Mouse (Mus musculus): ENCODE results near the gene Pde6g. TPM values are rescaled to one million over a fixed set of nuclear protein-coding genes. Genes with fewer than 3 reads are reported as not detected.
A peak's percentile ranks its signal among the peaks of the same experiment; 100 is the strongest.

Pde6g gene
- polyA plus RNA-seq, 1 experiment, result 1.5 TPM

GRCm38 (mm10) chr11:120497436-120497835 lies 44.1 kb upstream of the Pde6g start:
- H3K4me3 ChIP-seq (ENCODE audit: control insufficient read depth, low read depth, low read length), result no peak overlapping the region
- H3K27ac ChIP-seq (ENCODE audit: control insufficient read depth, insufficient read depth, low read depth, low read length), result no peak overlapping the region; the same call in 1 of the 2 replicates
- TF ChIP-seq CTCF (IDR thresholded peaks at IDR 0.05; ENCODE audit: control insufficient read depth, insufficient read depth, insufficient replicate concordance, low read depth, low read length), result no peak
- no peak for TF ChIP-seq POLR2A (IDR thresholded peaks at IDR 0.05; ENCODE audit: control insufficient read depth, low read depth, low read length)
- no peaks in the 10 kb centered on the region for H3K27me3 ChIP-seq (ENCODE audit: control insufficient read depth, insufficient read depth, low read length)
- no peaks in the 10 kb centered on the region; the same call in 1 of the 2 replicates for H3K36me3 ChIP-seq (ENCODE audit: control insufficient read depth, insufficient read depth, low read length)
- H3K4me1 ChIP-seq (ENCODE audit: control insufficient read depth, insufficient read depth, low read length), result peaks cover under 1% of the 10 kb centered on the region; the same call in 1 of the 2 replicates

DNA sequence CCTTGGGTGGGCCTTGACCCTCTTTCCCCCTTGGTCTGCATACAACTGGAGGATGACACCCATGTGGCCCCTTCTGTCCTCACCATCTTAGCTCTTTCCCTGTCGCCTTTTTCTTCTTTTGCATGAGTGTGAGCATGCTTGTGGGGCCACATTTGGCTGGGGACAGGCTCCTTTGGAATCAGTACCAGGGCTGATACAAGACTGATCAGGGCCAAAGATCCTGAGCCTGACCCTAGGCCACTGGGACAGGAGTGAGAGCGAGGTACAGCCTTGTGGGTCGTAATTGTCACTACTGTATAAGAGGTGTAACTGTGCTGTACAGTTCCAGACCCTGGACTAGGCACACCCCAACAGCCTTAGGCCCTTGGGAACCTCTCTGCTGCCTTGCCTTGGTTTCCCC lies 40.6 kb upstream of the Pde6g start:
- TF ChIP-seq CTCF (IDR thresholded peaks at IDR 0.05; ENCODE audit: control insufficient read depth, insufficient read depth, insufficient replicate concordance, low read depth, low read length), result no peak
- no peak for TF ChIP-seq POLR2A (IDR thresholded peaks at IDR 0.05; ENCODE audit: control insufficient read depth, low read depth, low read length)
- Histone ChIP-seq H3K4me3 (ENCODE audit: control insufficient read depth, low read depth, low read length) (no peak overlapping the region), H3K27me3 (ENCODE audit: control insufficient read depth, insufficient read depth, low read length) (no peaks in the 10 kb centered on the region), H3K27ac (ENCODE audit: control insufficient read depth, insufficient read depth, low read depth, low read length) (no peak overlapping the region), H3K4me1 (ENCODE audit: control insufficient read depth, insufficient read depth, low read length) (peaks cover 11% of the 10 kb centered on the region), H3K36me3 (ENCODE audit: control insufficient read depth, insufficient read depth, low read length) (no peaks in the 10 kb centered on the region; the same call in 1 of the 2 replicates)

- H3K4me3 ChIP-seq (ENCODE audit: control insufficient read depth, low read depth, low read length), result no peak overlapping the region
- H3K36me3 ChIP-seq (ENCODE audit: control insufficient read depth, insufficient read depth, low read length), result no peaks in the 10 kb centered on the region; the same call in 1 of the 2 replicates
- TF ChIP-seq POLR2A (IDR thresholded peaks at IDR 0.05; ENCODE audit: control insufficient read depth, low read depth, low read length), result no peak
- TF ChIP-seq CTCF (IDR thresholded peaks at IDR 0.05; ENCODE audit: control insufficient read depth, insufficient read depth, insufficient replicate concordance, low read depth, low read length), result no peak
- no peaks in the 10 kb centered on the region for H3K27me3 ChIP-seq (ENCODE audit: control insufficient read depth, insufficient read depth, low read length)
- no peak overlapping the region for H3K27ac ChIP-seq (ENCODE audit: control insufficient read depth, insufficient read depth, low read depth, low read length)
- H3K4me1 ChIP-seq (ENCODE audit: control insufficient read depth, insufficient read depth, low read length), result peaks cover 11% of the 10 kb centered on the region
Observed at GRCm38 (mm10) chr11:120493351-120493750, 40.1 kb upstream of the Pde6g start.

DNA sequence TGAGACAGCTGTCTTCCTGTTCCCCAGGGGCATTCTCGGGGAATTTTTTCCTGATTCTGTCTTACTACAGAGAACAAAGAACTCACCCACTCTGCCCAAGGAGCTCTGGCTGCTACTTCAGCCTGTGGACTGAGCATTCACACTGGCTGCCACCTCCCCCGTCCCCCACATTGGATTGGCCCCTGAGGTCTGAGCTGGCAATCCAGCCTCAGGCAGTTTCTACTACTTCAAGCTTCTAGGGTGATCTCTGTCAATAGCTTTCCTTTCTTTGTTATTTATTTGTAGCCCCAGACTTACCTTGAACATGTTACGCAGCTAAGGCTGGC lies 39.5 kb upstream of the Pde6g start:
- Histone ChIP-seq H3K4me1 (ENCODE audit: control insufficient read depth, insufficient read depth, low read length) (peaks cover 11% of the 10 kb centered on the region), H3K27me3 (ENCODE audit: control insufficient read depth, insufficient read depth, low read length) (no peaks in the 10 kb centered on the region), H3K27ac (ENCODE audit: control insufficient read depth, insufficient read depth, low read depth, low read length) (no peak overlapping the region), H3K4me3 (ENCODE audit: control insufficient read depth, low read depth, low read length) (no peak overlapping the region), H3K36me3 (ENCODE audit: control insufficient read depth, insufficient read depth, low read length) (no peaks in the 10 kb centered on the region; the same call in 1 of the 2 replicates)
- TF ChIP-seq CTCF (IDR thresholded peaks at IDR 0.05; ENCODE audit: control insufficient read depth, insufficient read depth, insufficient replicate concordance, low read depth, low read length) (no peak), POLR2A (IDR thresholded peaks at IDR 0.05; ENCODE audit: control insufficient read depth, low read depth, low read length) (no peak)

DNA sequence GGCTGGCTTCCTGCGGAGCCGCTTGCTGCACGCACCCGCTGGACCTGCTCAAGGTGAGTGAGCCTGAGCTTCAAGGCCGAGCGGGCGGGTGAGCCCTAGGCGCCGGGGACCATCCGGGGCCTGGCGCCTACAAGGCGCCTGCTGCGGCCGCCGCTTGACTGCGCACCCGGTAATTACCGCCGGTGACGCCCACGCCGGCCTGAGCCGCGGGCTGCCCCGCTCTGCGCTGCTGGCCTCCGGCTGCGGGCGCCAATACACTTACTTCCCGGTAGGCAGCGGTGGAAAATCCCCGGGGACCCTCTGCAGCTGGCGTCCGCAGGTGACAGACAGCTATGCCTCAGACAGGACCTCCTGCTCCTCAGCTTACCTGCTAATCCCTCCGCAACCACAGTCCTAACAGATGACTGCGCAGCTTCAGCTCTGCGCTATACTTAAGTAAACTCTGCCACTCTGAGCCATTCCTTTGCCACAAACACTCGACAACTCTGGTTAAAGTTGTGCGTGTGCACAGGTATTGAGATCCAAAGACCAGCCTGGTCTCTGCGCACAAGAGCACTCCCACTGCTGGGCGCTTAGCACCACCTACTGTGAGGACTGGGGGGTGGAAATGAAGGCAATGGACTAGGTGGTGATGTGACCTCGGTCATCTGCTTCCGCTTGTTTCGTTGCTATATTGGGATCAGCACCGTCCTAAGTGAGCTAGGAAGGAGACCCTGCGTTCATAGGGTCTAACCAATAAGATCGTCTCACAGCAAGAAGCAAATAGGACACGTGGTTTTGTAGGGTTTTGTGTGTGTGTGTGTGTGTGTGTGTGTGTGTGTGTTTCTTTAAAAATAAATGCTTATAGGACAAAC lies 39.0 kb upstream of the Pde6g start:
- Histone ChIP-seq H3K4me1 (ENCODE audit: control insufficient read depth, insufficient read depth, low read length) (peaks cover 11% of the 10 kb centered on the region), H3K27ac (ENCODE audit: control insufficient read depth, insufficient read depth, low read depth, low read length) (peak overlapping the region; percentile 59; the same call in 1 of the 2 replicates), H3K4me3 (ENCODE audit: control insufficient read depth, low read depth, low read length) (peak overlapping the region; percentile 96), H3K27me3 (ENCODE audit: control insufficient read depth, insufficient read depth, low read length) (no peaks in the 10 kb centered on the region), H3K36me3 (ENCODE audit: control insufficient read depth, insufficient read depth, low read length) (no peaks in the 10 kb centered on the region; the same call in 1 of the 2 replicates)
- TF ChIP-seq POLR2A (IDR thresholded peaks at IDR 0.05; ENCODE audit: control insufficient read depth, low read depth, low read length) (no peak), CTCF (IDR thresholded peaks at IDR 0.05; ENCODE audit: control insufficient read depth, insufficient read depth, insufficient replicate concordance, low read depth, low read length) (no peak)

DNA sequence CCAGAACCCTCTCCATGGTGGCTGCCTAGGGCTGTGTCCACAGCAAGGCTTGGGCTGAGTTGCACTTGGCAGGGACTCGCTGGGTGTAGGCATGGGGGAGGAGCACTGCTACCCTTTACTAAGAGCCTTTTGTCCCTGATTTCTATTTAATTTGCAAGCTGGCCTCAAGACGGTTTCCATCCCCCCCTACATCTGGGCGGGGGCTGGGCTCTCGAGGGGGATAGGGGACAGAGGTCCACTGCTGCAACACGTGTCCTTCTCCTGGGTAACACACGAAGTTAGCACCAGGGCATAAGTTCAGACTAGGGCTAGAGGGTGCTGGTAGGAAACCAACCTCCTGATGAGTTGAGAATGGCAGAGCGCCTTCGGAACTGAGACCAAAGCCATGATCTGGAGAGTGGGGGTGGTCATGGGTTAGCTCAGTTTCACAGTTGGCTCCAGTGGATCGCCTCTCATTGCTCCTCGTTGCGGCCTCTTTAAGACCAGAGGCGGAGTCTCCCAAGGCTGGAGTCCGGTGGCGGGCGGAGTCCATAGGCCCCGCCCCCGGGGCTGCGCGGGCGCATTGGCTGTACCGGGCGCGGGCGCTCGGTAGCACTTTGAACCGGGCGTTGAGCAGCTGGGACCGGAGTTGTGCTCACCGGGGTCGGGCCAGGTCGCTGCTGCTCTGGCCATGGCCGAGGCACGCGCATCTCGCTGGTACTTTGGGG lies 38.2 kb upstream of the Pde6g start, which contains the start of gene Slc25a10:
TSS of gene Slc25a10 (plus strand) at position 524 of the 707 bp plus-strand sequence.
- TF ChIP-seq POLR2A (IDR thresholded peaks at IDR 0.05; ENCODE audit: control insufficient read depth, low read depth, low read length), result 0 out of 2 replicates have a peak, but pooled peaks have one; percentile 14
- TF ChIP-seq CTCF (IDR thresholded peaks at IDR 0.05; ENCODE audit: control insufficient read depth, insufficient read depth, insufficient replicate concordance, low read depth, low read length), result no peak; the same call in 1 of the 2 replicates
- Histone ChIP-seq H3K36me3 (ENCODE audit: control insufficient read depth, insufficient read depth, low read length) (no peaks in the 10 kb centered on the region; the same call in 1 of the 2 replicates), H3K4me1 (ENCODE audit: control insufficient read depth, insufficient read depth, low read length) (peaks cover 11% of the 10 kb centered on the region), H3K4me3 (ENCODE audit: control insufficient read depth, low read depth, low read length) (peak within 1 kb of the TSS; percentile 96), H3K27ac (ENCODE audit: control insufficient read depth, insufficient read depth, low read depth, low read length) (peak within 1 kb of the TSS; percentile 59; the same call in 1 of the 2 replicates), H3K27me3 (ENCODE audit: control insufficient read depth, insufficient read depth, low read length) (no peaks in the 10 kb centered on the region)

Measured in testis, adult 2 months (tissue).